Mouse (Mus musculus) lung, postnatal 14 days (tissue): ENCODE data around the gene Phc2.

Experiments
- DNase-seq: peaks from one replicate; pipeline ENCODE4 v3.0.0; 2021

The Phc2 gene

GRCm38 (mm10) chr4:128722932-128723331 is 68.4 kb downstream of the Phc2 start:
- DNase-seq: no peak

GRCm38 (mm10) chr4:128723431-128723830 is 68.9 kb downstream of the Phc2 start:
- DNase-seq: no peak

GRCm38 (mm10) chr4:128724059-128724458 is 69.6 kb downstream of the Phc2 start:
- peak; percentile 44 for DNase-seq

GRCm38 (mm10) chr4:128727019-128727720 is 72.7 kb downstream of the Phc2 start:
- peak; percentile 88 for DNase-seq

- DNase-seq: peak; percentile 65
These were observed 73.4 kb downstream of the Phc2 start for GRCm38 (mm10) chr4:128727721-128728430.

GRCm38 (mm10) chr4:128728431-128728851 is 73.9 kb downstream of the Phc2 start:
- no peak for DNase-seq

- peak; percentile 25 for DNase-seq
These were observed 74.7 kb downstream of the Phc2 start for GRCm38 (mm10) chr4:128729033-128729708.

GRCm38 (mm10) chr4:128729709-128730037 is 75.2 kb downstream of the Phc2 start:
- DNase-seq: peak; percentile 44

- no peak for DNase-seq
These were observed 75.8 kb downstream of the Phc2 start for GRCm38 (mm10) chr4:128730271-128730670.

- DNase-seq: no peak
These were observed 78.3 kb downstream of the Phc2 start for GRCm38 (mm10) chr4:128732794-128733193.

GRCm38 (mm10) chr4:128733496-128733895 is 79.0 kb downstream of the Phc2 start:
- peak; percentile 55 for DNase-seq

- DNase-seq: peak; percentile 81
These were observed 79.7 kb downstream of the Phc2 start for GRCm38 (mm10) chr4:128734217-128734616.

GRCm38 (mm10) chr4:128734721-128735671 is 80.5 kb downstream of the Phc2 start:
- DNase-seq: no peak

GRCm38 (mm10) chr4:128737137-128737589 is 82.7 kb downstream of the Phc2 start:
- DNase-seq: no peak

GRCm38 (mm10) chr4:128737825-128738610 is 83.5 kb downstream of the Phc2 start:
- no peak for DNase-seq

- DNase-seq: no peak
These were observed 86.4 kb downstream of the Phc2 start for GRCm38 (mm10) chr4:128740878-128741277.

GRCm38 (mm10) chr4:128741906-128742305 is 87.4 kb downstream of the Phc2 start:
- DNase-seq: no peak

GRCm38 (mm10) chr4:128742379-128742970 is 88.0 kb downstream of the Phc2 start:
- DNase-seq: no peak

- DNase-seq: no peak
These were observed 88.6 kb downstream of the Phc2 start for GRCm38 (mm10) chr4:128743031-128743626.

- no peak for DNase-seq
These were observed 90.7 kb downstream of the Phc2 start for GRCm38 (mm10) chr4:128745160-128745559.
